Mouse (Mus musculus) midbrain, embryonic 11.5 days (tissue): Measurements from ENCODE around the gene Trappc3. TPM values are rescaled to one million over a fixed set of nuclear protein-coding genes. Genes with fewer than 3 reads are reported as not detected.

Experiments used
- ATAC-seq: fragments of 200-750 bp; cut with Nextera tagmentation; 2 replicates; pipeline ENCODE4 v1.8.0; 2017; ENCODE audit warnings: moderate TSS enrichment, moderate library complexity; ENCODE audit not compliant: low FRiP score
- DNase-seq: peaks from one replicate; pipeline ENCODE4 v3.0.0; 2015; ENCODE audit warnings: low spot score; ENCODE audit errors: missing footprints
- H3K27ac ChIP-seq: fragments of 300-500 bp; sonication (generic); 2 replicates; pipeline ENCODE4 v1.5.1; 2014; ENCODE audit warnings: low read depth, low read length
- H3K27me3 ChIP-seq: fragments of 300-500 bp; sonication (generic); 2 replicates; pipeline ENCODE4 v1.6.1; 2014; ENCODE audit warnings: mild to moderate bottlenecking, low read length, moderate library complexity, mixed read lengths; ENCODE audit not compliant: control insufficient read depth, insufficient read depth
- H3K36me3 ChIP-seq: fragments of 300-500 bp; sonication (generic); 2 replicates; pipeline ENCODE4 v1.6.1; 2014; ENCODE audit warnings: mild to moderate bottlenecking, low read length, moderate library complexity, mixed read lengths; ENCODE audit not compliant: control insufficient read depth, insufficient read depth
- H3K4me1 ChIP-seq: fragments of 300-500 bp; sonication (generic); 2 replicates; pipeline ENCODE4 v1.6.1; 2014; ENCODE audit warnings: low read length; ENCODE audit not compliant: control insufficient read depth, insufficient read depth
- H3K4me2 ChIP-seq: fragments of 300-500 bp; sonication (generic); 2 replicates; pipeline ENCODE4 v1.6.1; 2014; ENCODE audit warnings: mild to moderate bottlenecking, moderate library complexity
- H3K4me3 ChIP-seq: fragments of 300-500 bp; sonication (generic); 2 replicates; pipeline ENCODE4 v1.5.1; 2014; ENCODE audit warnings: low read depth, low read length
- H3K9ac ChIP-seq: fragments of 300-500 bp; sonication (generic); 2 replicates; pipeline ENCODE4 v1.6.1; 2014; ENCODE audit warnings: low read length
- H3K9me3 ChIP-seq: fragments of 300-500 bp; sonication (generic); 2 replicates; pipeline ENCODE4 v1.6.1; 2016; ENCODE audit warnings: low read length; ENCODE audit not compliant: control insufficient read depth
- WGBS: fragments of 180-500 bp; shearing (Covaris S2); extraction: QIAGEN DNeasy Blood & Tissue Kit; methylation state at CpG from one replicate; pipeline ENCODE4 v1.1.7; 2014; 5-methylcytosine and 5-hydroxymethylcytosine counted together
- polyA plus RNA-seq: library from polyadenylated mRNA; unstranded; fragments of >200 nt; fragmentation: Nextera tagmentation; extraction: Ambion mirVana; gene quantifications from 2 replicates; pipeline ENCODE4 v1.2.1, GENCODE M21; 2014

Trappc3 gene
- polyA plus RNA-seq, 1 experiment from 2014 or later: 37.1 TPM

DNA sequence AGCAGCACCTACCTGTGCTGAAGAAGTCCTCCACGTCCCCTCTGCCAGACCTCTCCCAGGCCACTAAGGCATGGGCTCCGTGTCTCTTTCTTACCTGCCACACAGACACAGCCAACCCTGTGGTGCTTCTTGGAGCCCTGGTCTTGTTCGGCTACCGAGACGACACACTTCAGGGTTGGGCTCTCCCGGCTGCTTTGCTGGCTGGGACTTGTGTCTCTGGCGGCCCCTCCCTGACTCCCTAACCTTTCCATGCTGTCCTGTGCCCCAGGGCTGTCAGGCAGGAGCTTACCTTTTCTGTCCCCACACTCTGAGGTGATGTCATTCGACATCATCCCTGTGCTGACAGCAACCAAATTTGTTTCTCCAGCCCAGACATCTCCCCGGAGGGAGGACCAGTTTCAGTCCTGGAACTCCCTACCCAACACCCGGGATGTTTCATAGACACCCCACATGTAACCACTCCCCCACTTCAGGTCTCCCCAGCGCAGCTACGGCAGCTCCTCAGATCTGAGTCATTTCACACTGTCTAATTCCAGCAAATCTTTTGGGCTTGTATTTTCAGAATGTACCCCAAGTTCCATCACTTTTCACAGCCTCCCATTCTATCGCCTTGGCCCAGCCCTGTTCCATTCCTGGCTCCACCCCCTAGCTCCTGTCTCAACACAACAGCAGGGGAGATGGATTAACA, 15.8 kb upstream of the Trappc3 start:
- DNase-seq: no peak
- Histone ChIP-seq H3K9ac (no peak overlapping the region), H3K4me3 (no peak overlapping the region), H3K27ac (no peak overlapping the region), H3K4me2 (no peak overlapping the region), H3K36me3 (0 out of 2 replicates have a peak, but pooled peaks cover 2% of the 10 kb centered on the region), H3K4me1 (peaks cover 29% of the 10 kb centered on the region), H3K9me3 (no peaks in the 10 kb centered on the region), H3K27me3 (no peaks in the 10 kb centered on the region)
- no peak for ATAC-seq
- 80% methylated on average over 13 of the region's 13 CpGs for WGBS

GRCm38 (mm10) chr4:126248261-126248868, 13.8 kb upstream of the Trappc3 start:
- H3K9me3 ChIP-seq: no peaks in the 10 kb centered on the region
- DNase-seq (peak; percentile 93), ATAC-seq (peak; percentile 66)
- no peaks in the 10 kb centered on the region for H3K36me3 ChIP-seq
- no peak overlapping the region for H3K4me3 ChIP-seq
- 12% methylated on average over 11 of the region's 11 CpGs for WGBS
- peak overlapping the region; percentile 77 for H3K27ac ChIP-seq
- no peaks in the 10 kb centered on the region for H3K27me3 ChIP-seq
- H3K4me1 ChIP-seq: peaks cover 46% of the 10 kb centered on the region
- H3K4me2 ChIP-seq: no peak overlapping the region; the same call in 1 of the 2 replicates
- peak overlapping the region; percentile 24; the same call in 1 of the 2 replicates for H3K9ac ChIP-seq

DNA sequence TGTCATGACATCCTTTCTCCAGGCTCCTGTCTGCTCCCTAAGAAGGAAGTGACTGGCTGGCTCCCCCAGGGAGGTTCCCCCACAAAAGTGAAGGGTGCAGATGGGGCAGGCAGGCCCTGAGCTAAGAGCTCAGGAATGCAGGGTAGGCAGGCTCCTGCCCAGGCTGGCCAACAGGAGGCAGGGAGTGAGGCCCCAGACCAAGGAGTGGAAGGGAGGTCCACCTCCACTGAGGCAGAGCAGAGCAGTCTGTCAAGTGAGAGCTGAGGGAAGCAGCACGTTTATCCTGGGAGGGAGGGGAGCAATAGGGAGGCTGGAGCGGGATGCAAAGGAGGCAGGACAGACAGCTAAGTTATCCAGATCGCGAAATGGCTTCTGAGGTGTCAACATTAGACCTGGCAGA, 11.5 kb upstream of the Trappc3 start:
- H3K36me3 ChIP-seq: no peaks in the 10 kb centered on the region
- DNase-seq: peak; percentile 64
- no peaks in the 10 kb centered on the region for H3K27me3 ChIP-seq
- WGBS: 47% methylated on average over 4 of the region's 4 CpGs
- no peak overlapping the region for H3K4me2 ChIP-seq
- H3K4me3 ChIP-seq: no peak overlapping the region
- no peak overlapping the region for H3K9ac ChIP-seq
- H3K9me3 ChIP-seq: no peaks in the 10 kb centered on the region
- ATAC-seq: no peak
- no peak overlapping the region for H3K27ac ChIP-seq
- H3K4me1 ChIP-seq: peaks cover 59% of the 10 kb centered on the region

DNA sequence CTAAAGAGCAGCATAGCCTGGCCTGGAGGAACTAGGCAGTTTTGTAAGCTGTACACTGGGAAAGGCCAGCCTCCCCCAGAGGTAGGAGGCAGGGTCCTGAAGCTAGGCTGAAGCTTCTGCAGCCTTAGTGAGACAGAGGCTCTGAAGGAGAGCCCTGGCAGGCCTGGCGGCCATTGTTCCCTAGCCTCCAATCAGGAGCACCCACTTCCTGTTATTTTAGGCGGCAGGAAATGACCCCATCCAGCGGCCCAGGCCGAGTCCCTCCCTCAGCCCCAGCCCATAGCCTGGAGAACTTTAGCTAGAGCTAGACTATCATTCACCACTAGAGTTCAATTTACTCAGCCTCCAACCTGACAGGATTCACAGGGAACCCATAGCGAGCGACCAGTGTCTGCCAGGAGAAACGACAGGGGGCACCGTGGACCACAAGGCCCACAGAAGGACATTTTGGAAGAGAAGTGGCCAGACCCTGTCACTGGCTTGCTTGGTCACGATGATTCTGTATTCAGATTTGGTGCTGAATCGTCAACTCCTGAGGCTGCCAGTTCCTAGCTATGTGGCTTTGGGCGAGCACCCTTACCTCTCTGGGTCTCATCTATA, 10.4 kb upstream of the Trappc3 start:
- peak; percentile 76 for DNase-seq
- H3K36me3 ChIP-seq: no peaks in the 10 kb centered on the region
- no peak overlapping the region; the same call in 1 of the 2 replicates for H3K9ac ChIP-seq

DNA sequence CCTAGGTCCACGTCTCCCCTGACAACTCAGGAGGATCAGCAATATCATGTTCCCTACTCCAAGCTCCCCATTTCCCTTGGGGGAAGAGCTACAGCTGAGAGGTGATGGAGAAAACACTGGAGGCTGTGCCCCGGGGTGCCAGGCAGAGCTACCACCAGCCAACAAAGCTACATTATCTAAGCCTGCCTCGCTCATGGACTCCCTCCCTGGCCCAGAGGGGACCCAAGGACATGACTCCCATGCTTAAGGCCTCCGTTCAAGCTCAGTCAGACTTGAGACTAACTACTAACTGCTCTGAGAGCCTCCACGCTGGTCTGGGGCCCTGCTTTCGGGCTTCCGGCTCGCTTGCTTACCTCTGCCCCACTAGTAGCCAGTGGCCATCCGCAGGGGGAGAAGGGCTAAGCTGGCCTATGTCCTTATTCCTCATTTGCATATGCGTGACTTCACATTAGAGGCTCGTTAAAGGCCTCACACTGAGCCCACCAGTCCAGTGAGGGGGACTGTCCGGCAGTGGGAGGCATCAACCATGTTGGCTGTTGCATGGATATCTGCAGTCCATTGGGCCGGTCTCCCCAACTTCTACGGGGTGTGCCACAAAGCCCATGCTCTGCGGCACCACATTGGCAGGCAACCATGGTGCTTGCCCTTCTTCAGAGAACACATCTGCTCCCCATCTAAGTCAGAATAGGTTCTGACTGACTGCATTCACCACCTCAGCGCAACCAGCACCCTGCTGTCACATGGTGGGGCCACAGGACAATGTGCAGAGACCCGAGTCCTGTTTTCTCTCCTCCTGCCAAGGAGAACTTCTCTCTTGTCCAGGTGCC, 9.5 kb upstream of the Trappc3 start:
- Histone ChIP-seq H3K36me3 (no peaks in the 10 kb centered on the region), H3K27me3 (no peaks in the 10 kb centered on the region), H3K4me2 (no peak overlapping the region), H3K27ac (no peak overlapping the region), H3K4me3 (no peak overlapping the region), H3K9ac (no peak overlapping the region; the same call in 1 of the 2 replicates), H3K4me1 (peaks cover 67% of the 10 kb centered on the region), H3K9me3 (no peaks in the 10 kb centered on the region)
- no peak for ATAC-seq
- peak; percentile 79 for DNase-seq
- WGBS: 74% methylated on average over 17 of the region's 17 CpGs

More for the DNA sequence above, 10.4 kb upstream of the Trappc3 start:
- Histone ChIP-seq H3K4me3 (no peak overlapping the region), H3K27ac (no peak overlapping the region), H3K9me3 (no peaks in the 10 kb centered on the region), H3K27me3 (no peaks in the 10 kb centered on the region), H3K4me1 (peaks cover 59% of the 10 kb centered on the region), H3K4me2 (no peak overlapping the region)
- 65% methylated on average over 11 of the region's 11 CpGs for WGBS
- no peak for ATAC-seq

DNA sequence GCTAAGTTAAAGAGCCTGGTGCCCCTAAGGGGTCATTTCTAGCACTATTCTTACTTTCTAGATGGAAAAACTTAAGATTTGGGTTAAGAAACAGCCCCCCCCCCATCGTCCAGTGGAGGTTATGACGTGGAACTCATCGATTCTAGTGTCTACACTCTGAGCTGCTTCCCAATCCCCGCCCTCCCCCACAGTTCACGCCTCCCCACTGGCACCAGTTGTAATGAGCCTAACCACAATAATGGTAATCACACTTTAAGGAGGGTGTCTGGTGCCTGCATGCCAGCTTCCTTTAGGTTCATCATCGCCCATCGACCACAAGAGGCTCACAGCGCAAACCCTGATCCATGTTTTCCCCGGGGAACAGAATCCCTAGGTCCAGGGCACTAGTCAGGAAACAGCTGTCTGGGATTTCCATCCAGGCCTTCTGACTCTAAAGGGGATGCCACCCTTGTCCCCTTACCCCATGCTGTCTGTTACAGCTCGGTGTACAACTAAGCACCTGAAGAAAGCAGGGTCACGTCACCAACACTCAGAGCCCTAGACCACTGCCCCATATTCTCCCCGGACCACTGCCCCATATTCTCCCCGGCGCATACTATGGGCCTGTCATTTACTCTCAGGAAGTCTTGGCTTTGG, 8.4 kb upstream of the Trappc3 start:
- Histone ChIP-seq H3K36me3 (no peaks in the 10 kb centered on the region), H3K27me3 (no peaks in the 10 kb centered on the region), H3K4me3 (peak overlapping the region; percentile 98), H3K4me2 (peak overlapping the region; percentile 95), H3K27ac (no peak overlapping the region), H3K9me3 (no peaks in the 10 kb centered on the region), H3K4me1 (peaks cover 58% of the 10 kb centered on the region), H3K9ac (no peak overlapping the region; the same call in 1 of the 2 replicates)
- WGBS: 81% methylated on average over 14 of the region's 14 CpGs
- ATAC-seq (no peak), DNase-seq (peak; percentile 81)

DNA sequence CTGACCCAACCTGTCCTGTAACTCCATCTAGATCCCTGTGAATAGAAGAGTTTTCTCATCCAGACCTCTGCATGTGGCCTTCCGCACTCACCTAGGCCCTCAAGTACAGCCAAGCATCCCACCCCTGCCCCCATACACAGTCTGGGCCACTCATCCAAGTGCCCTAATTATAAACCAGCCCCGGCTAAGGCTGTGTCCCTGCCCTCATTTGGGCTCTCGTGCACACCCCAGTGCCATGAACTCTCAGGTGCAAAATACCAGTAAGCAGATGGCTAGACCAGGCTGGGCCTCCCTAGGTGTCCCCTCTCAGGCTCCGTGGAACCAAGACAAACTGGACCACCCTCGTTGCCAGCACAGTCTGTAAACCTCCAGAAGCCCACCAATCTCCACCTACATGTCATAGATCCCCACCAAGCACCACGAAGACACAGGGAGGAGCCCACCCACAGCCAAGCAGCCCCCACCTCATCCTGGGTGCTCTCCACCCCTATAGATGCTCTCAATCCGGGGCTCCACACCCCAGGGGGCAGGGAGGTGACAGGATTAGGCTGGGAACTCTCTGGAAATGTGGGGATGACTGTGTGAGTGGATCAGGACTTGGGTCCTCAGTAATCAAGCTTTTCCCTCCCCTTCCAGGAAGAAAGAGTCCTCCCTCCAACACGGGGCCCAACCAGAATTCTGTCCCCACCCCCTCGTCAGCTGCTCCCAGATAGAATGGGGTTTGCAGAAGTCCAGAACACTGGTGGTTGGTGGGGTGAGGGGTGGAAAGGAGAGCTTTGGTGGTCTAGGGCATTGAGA, 7.6 kb upstream of the Trappc3 start:
- Histone ChIP-seq H3K4me1 (peaks cover 58% of the 10 kb centered on the region), H3K4me3 (peak overlapping the region; percentile 98), H3K9me3 (no peaks in the 10 kb centered on the region), H3K4me2 (peak overlapping the region; percentile 95), H3K27me3 (no peaks in the 10 kb centered on the region), H3K9ac (peak overlapping the region; percentile 98), H3K36me3 (no peaks in the 10 kb centered on the region), H3K27ac (peak overlapping the region; percentile 84)
- DNase-seq (peak; percentile 86), ATAC-seq (no peak)
- whole genome bisulfite sequencing: 24% methylated on average over 9 of the region's 9 CpGs
